Mouse (Mus musculus) heart, embryonic 14.5 days (tissue): Measurements from ENCODE around the gene Oxa1l. TPM values are rescaled to one million over a fixed set of nuclear protein-coding genes. Genes with fewer than 3 reads are reported as not detected.
A peak's percentile ranks its signal among the peaks of the same experiment; 100 is the strongest.

Source experiments
- ATAC-seq: fragments of 200-750 bp; cut with Nextera tagmentation; 2 replicates; pipeline ENCODE4 v1.8.0; 2017; ENCODE audit warnings: low read depth, moderate TSS enrichment; ENCODE audit not compliant: insufficient number of reproducible peaks, insufficient read depth, low FRiP score
- H3K27ac ChIP-seq, 2 experiments: fragments of 200-500 bp in 1 of 2; fragments of 300-500 bp in 1 of 2; sonication (generic) in 1 of 2; replicated peaks in 1 of 2; 2 replicates each; pipeline ENCODE4 v1.5.1; 2012 to 2014; ENCODE audit warnings: low read depth in 2 of 2, low read length in 2 of 2, control low read depth in 1 of 2, mild to moderate bottlenecking in 1 of 2, mixed read lengths in 1 of 2; ENCODE audit not compliant: control insufficient read depth in 1 of 2, insufficient read depth in 1 of 2
- H3K27me3 ChIP-seq: fragments of 300-500 bp; sonication (generic); 2 replicates; pipeline ENCODE4 v1.6.1; 2014; ENCODE audit warnings: mild to moderate bottlenecking, low read length, control low read depth; ENCODE audit not compliant: control insufficient read depth, insufficient read depth
- H3K36me3 ChIP-seq: fragments of 300-500 bp; sonication (generic); 2 replicates; pipeline ENCODE4 v1.6.1; 2014; ENCODE audit warnings: mild to moderate bottlenecking, control low read depth, low read length, mixed read lengths; ENCODE audit not compliant: control insufficient read depth, insufficient read depth
- H3K4me1 ChIP-seq, 2 experiments: fragments of 200-500 bp in 1 of 2; fragments of 300-500 bp in 1 of 2; sonication (generic) in 1 of 2; 2 replicates each; pipeline ENCODE4 v1.6.1; 2012 to 2014; ENCODE audit warnings: low read length in 2 of 2, control low read depth in 1 of 2, mixed read lengths in 1 of 2; ENCODE audit not compliant: control insufficient read depth in 2 of 2, insufficient read depth in 2 of 2
- H3K4me2 ChIP-seq: fragments of 300-500 bp; sonication (generic); 2 replicates; pipeline ENCODE4 v1.6.1; 2014; ENCODE audit warnings: mild to moderate bottlenecking, low read length
- H3K4me3 ChIP-seq, 2 experiments: fragments of 200-500 bp in 1 of 2; fragments of 300-500 bp in 1 of 2; sonication (generic) in 1 of 2; 2 replicates each; pipeline ENCODE4 v1.5.1; 2012 to 2014; ENCODE audit warnings: low read length in 2 of 2, mild to moderate bottlenecking in 2 of 2, control low read depth in 1 of 2, low read depth in 1 of 2, moderate library complexity in 1 of 2; ENCODE audit not compliant: control insufficient read depth in 1 of 2, insufficient read depth in 1 of 2
- H3K9ac ChIP-seq: fragments of 300-500 bp; sonication (generic); 2 replicates; pipeline ENCODE4 v1.6.1; 2014; ENCODE audit warnings: mild to moderate bottlenecking, low read length
- H3K9me3 ChIP-seq: fragments of 300-500 bp; sonication (generic); 2 replicates; pipeline ENCODE4 v1.6.1; 2016; ENCODE audit warnings: low read length, control low read depth; ENCODE audit not compliant: control insufficient read depth
- WGBS: fragments of 180-500 bp; shearing (Covaris S2); extraction: QIAGEN DNeasy Blood & Tissue Kit; methylation state at CpG from one replicate; pipeline ENCODE4 v1.1.7; 2014; 5-methylcytosine and 5-hydroxymethylcytosine counted together
- polyA plus RNA-seq: library from polyadenylated mRNA; unstranded; fragments of >200 nt; fragmentation: Nextera tagmentation; extraction: Ambion mirVana; gene quantifications from 2 replicates; pipeline ENCODE4 v1.2.1, GENCODE M21; 2014

The Oxa1l gene
- polyA plus RNA-seq, 1 experiment from 2014 or later: 73.4 TPM

DNA sequence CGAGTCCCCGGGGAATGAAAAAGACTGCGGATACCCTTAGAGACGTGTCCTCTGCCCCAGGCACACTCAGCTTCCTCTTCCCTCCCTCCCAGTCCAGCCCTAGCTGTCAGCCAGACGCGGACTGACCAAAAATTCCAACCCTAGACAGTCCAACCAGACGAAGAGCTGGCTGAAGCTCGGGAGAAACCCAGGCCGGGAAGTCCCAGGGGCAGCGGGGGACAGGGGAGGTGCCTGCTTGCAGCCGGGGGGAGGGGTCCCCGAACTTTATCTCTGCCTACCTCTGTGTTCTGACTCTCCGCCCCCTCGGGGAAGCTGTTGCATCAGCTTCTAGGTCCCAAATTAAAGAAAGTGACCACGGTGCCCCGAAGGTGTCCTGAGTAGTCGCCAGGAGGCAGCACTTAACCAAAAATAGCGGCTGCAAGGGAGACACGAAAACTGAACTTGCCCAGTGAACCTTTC is 57.0 kb downstream of the Oxa1l start, which contains the start of gene Slc7a7:
Slc7a7 (minus strand) TSS at position 158 of the 459 bp plus-strand sequence.
- Histone ChIP-seq H3K36me3 (no peaks in the 10 kb centered on the region), H3K4me1 (peaks cover 20 to 23% of the 10 kb centered on the region in 2 experiments), H3K4me3 (peak within 1 kb of the TSS; percentile 10 to 19; a peak in 2 of 4 replicates), H3K9me3 (no peaks in the 10 kb centered on the region), H3K27me3 (no peaks in the 10 kb centered on the region), H3K27ac (0 out of 4 replicates have a peak within 1 kb of the TSS, but pooled peaks of 1 of the 2 experiments have one; percentile 2), H3K4me2 (peak within 1 kb of the TSS; percentile 56), H3K9ac (peak within 1 kb of the TSS; percentile 8; the same call in 1 of the 2 replicates)
- WGBS: 5% methylated on average over 19 of the region's 19 CpGs
- ATAC-seq: no peak

Other genes with a start within 250 kb of the Oxa1l start
- 400 and 442 TPM in 2 replicates for gene Dad1, start 106.7 kb upstream of the Oxa1l start, polyA plus RNA-seq
- gene Abhd4, start 106.6 kb upstream of the Oxa1l start, polyA plus RNA-seq: 118 and 121 TPM in 2 replicates
- gene Olfr49, start 75.9 kb upstream of the Oxa1l start, polyA plus RNA-seq: 0.12 TPM in 1 of 2 replicates, not detected in the other
- 10.0 and 10.9 TPM in 2 replicates for gene Slc7a7, start 56.9 kb downstream of the Oxa1l start, polyA plus RNA-seq
- gene Mrpl52, start 66.1 kb downstream of the Oxa1l start, polyA plus RNA-seq: 266 and 307 TPM in 2 replicates
- gene Mmp14, start 70.8 kb downstream of the Oxa1l start, polyA plus RNA-seq: 100 and 115 TPM in 2 replicates
- 40.6 and 47.8 TPM in 2 replicates for gene Lrp10, start 103.3 kb downstream of the Oxa1l start, polyA plus RNA-seq
- gene Rem2, start 115.3 kb downstream of the Oxa1l start, polyA plus RNA-seq: 1.4 TPM in 2 replicates
- gene Prmt5, start 156.7 kb downstream of the Oxa1l start, polyA plus RNA-seq: 55.9 and 56.0 TPM in 2 replicates
- gene Haus4, start 193.8 kb downstream of the Oxa1l start, polyA plus RNA-seq: 36.1 and 36.3 TPM in 2 replicates
- gene Ajuba, start 216.7 kb downstream of the Oxa1l start, polyA plus RNA-seq: 22.4 and 25.4 TPM in 2 replicates
- gene 4931414P19Rik, start 245.2 kb downstream of the Oxa1l start, polyA plus RNA-seq: 4.7 and 7.1 TPM in 2 replicates